Mouse (Mus musculus) gastrocnemius, adult 2 months (tissue): Measurements from ENCODE around the gene Wars. TPM values are rescaled to one million over a fixed set of nuclear protein-coding genes. Genes with fewer than 3 reads are reported as not detected.
A peak's percentile ranks its signal among the peaks of the same experiment; 100 is the strongest.

ENCODE experiments used
- DNase-seq: peaks from one replicate; pipeline ENCODE4 v3.0.0; 2022
- H3K27ac ChIP-seq: fragments of 200-600 bp; 2 replicates; pipeline ENCODE4 v1.8.1; 2022; ENCODE audit warnings: mild to moderate bottlenecking
- H3K4me3 ChIP-seq: fragments of 200-600 bp; 2 replicates; pipeline ENCODE4 v1.8.1; 2022; ENCODE audit warnings: mild to moderate bottlenecking, moderate library complexity
- CTCF ChIP-seq: fragments of 200-600 bp; IDR thresholded peaks from 2 replicates; pipeline ENCODE4 v1.8.1; 2022; ENCODE audit warnings: antibody characterized with exemption, mild to moderate bottlenecking, moderate library complexity
- intact Hi-C: fragments of 180-260 bp; cut with DNase I; formaldehyde crosslinking; loops from one replicate; pipeline ENCODE4 v1.15.1; 2025
- total RNA-seq, 2 experiments: library from RNA; stranded (reverse); gene quantifications; 2 replicates each; pipeline ENCODE4 v1.2.3; 2021

The Wars gene
- total RNA-seq, 2 experiments from 2014 or later = 28.4 to 29.1 TPM

GRCm38 (mm10) chr12:108926606-108927111 lies 32.7 kb upstream of the Wars start:
- TF ChIP-seq CTCF = no peak
- intact Hi-C loops = no loop called here
- no peak overlapping the region for H3K27ac ChIP-seq

GRCm38 (mm10) chr12:108918753-108919152 lies 24.8 kb upstream of the Wars start:
- TF ChIP-seq CTCF = no peak
- Histone ChIP-seq H3K27ac (no peak overlapping the region), H3K4me3 (no peak overlapping the region)
- no peak for DNase-seq
- intact Hi-C loops = no loop called here

More at GRCm38 (mm10) chr12:108926606-108927111, 32.7 kb upstream of the Wars start:
- DNase-seq = no peak
- no peak overlapping the region for H3K4me3 ChIP-seq

GRCm38 (mm10) chr12:108917509-108917908 lies 23.5 kb upstream of the Wars start:
- no peak for DNase-seq
- intact Hi-C loops = no loop called here
- TF ChIP-seq CTCF = no peak

GRCm38 (mm10) chr12:108916447-108917042 lies 22.6 kb upstream of the Wars start:
- TF ChIP-seq CTCF = no peak
- no peak overlapping the region for H3K4me3 ChIP-seq
- intact Hi-C loops = no loop called here
- peak; percentile 66 for DNase-seq
- no peak overlapping the region for H3K27ac ChIP-seq

More at GRCm38 (mm10) chr12:108917509-108917908, 23.5 kb upstream of the Wars start:
- H3K4me3 ChIP-seq = no peak overlapping the region
- no peak overlapping the region for H3K27ac ChIP-seq

GRCm38 (mm10) chr12:108915893-108916292 lies 21.9 kb upstream of the Wars start:
- Histone ChIP-seq H3K4me3 (no peak overlapping the region), H3K27ac (no peak overlapping the region)
- DNase-seq = no peak
- intact Hi-C loops = no loop called here
- no peak for TF ChIP-seq CTCF

GRCm38 (mm10) chr12:108914709-108915340 lies 20.9 kb upstream of the Wars start:
- no peak for DNase-seq
- no peak overlapping the region for H3K27ac ChIP-seq
- TF ChIP-seq CTCF = no peak
- intact Hi-C loops = no loop called here
- H3K4me3 ChIP-seq = no peak overlapping the region

GRCm38 (mm10) chr12:108914198-108914597 lies 20.2 kb upstream of the Wars start:
- no peak for DNase-seq
- Histone ChIP-seq H3K27ac (no peak overlapping the region), H3K4me3 (no peak overlapping the region)
- intact Hi-C loops = no loop called here
- no peak for TF ChIP-seq CTCF

- intact Hi-C loops = no loop called here
- no peak for TF ChIP-seq CTCF
- Histone ChIP-seq H3K27ac (no peak overlapping the region), H3K4me3 (no peak overlapping the region)
- DNase-seq = no peak
These were observed 18.5 kb upstream of the Wars start for GRCm38 (mm10) chr12:108912442-108912841.

- no peak overlapping the region for H3K27ac ChIP-seq
- TF ChIP-seq CTCF = no peak
- H3K4me3 ChIP-seq = no peak overlapping the region
- no peak for DNase-seq
- intact Hi-C loops = loop anchor here (10.0 kb wide), 1 partner anchor 405 kb away; no protein-coding TSS in a partner anchor
These were observed 16.0 kb upstream of the Wars start for GRCm38 (mm10) chr12:108909846-108910433.

- intact Hi-C loops = loop anchor here (10.0 kb wide), 1 partner anchor 408 kb away; no protein-coding TSS in a partner anchor
- Histone ChIP-seq H3K4me3 (no peak overlapping the region), H3K27ac (no peak overlapping the region)
- no peak for TF ChIP-seq CTCF
- no peak for DNase-seq
These were observed 12.4 kb upstream of the Wars start for GRCm38 (mm10) chr12:108906398-108906797.

GRCm38 (mm10) chr12:108905620-108906302 lies 11.8 kb upstream of the Wars start:
- H3K27ac ChIP-seq = no peak overlapping the region
- intact Hi-C loops = loop anchor here (2.0 to 10.0 kb wide), 2 partner anchors 409 to 1493 kb away; no protein-coding TSS in a partner anchor
- no peak for DNase-seq
- no peak for TF ChIP-seq CTCF
- no peak overlapping the region for H3K4me3 ChIP-seq

GRCm38 (mm10) chr12:108904276-108904653 lies 10.3 kb upstream of the Wars start:
- intact Hi-C loops = loop anchor here (2.0 to 10.0 kb wide), 2 partner anchors 411 to 1495 kb away; no protein-coding TSS in a partner anchor
- H3K27ac ChIP-seq = no peak overlapping the region
- H3K4me3 ChIP-seq = no peak overlapping the region
- TF ChIP-seq CTCF = no peak
- no peak for DNase-seq
